Mouse (Mus musculus): Measurements from ENCODE around the gene Ankrd63.

The Ankrd63 gene

DNA sequence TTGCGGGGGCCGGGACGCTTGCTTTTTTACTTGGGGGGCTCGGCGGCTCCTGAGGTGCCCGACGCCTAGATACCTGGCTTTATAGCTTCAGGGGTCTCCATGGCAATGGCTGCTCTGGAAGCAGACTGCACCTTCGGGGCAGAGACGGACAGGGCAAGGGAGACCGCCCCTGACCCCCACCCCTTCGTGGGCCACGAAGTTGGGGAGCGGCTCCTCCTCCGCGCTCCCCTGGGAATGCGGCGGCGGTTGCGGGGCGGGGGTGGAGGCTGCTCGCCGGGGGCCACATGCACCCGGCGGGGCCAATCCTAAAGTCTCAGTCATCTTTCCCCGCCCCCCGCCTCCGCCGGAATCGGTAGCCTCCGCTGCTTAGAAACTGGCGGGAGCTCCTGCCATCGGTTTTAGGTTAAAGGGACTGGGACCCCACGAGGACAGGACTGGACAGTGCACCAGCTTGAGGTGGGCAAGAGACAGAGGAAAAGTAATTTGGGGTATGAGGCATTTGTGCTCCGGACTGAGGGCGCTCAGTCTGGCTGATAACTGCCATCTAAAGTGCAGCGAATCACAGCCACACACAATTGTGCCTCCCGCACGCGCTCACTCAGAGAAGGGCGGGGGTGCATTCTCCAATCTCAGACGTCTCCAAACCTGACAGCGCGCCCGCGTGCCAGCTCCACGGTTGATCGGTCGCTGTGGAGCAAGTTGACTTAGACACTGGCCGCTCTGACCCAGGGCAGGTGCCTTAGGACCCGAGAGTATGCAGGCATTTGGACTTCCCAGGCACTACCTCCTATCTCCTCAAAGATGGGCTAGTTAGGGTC lies at the start of gene Ankrd63:
TSS of gene Ankrd63 (minus strand) at position 51 of the 818 bp plus-strand sequence.
- DNase-seq, result no peak

DNA sequence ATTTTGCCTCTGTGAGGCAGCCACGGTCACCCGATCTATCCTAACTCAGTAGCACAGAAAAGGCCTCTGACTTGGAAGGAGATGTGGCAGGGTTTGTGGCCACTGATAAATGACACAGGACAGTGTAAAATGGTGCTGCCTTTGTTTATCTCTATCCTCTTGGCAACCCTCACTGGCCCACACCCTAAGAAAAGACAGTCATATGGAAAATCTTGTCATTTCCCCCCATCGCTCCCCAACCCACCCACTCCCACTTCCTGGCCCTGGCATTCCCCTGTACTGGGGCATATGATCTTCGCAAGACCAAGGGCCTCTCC lies 49.0 kb upstream of the Ankrd63 start:
- DNase-seq, result no peak

DNA sequence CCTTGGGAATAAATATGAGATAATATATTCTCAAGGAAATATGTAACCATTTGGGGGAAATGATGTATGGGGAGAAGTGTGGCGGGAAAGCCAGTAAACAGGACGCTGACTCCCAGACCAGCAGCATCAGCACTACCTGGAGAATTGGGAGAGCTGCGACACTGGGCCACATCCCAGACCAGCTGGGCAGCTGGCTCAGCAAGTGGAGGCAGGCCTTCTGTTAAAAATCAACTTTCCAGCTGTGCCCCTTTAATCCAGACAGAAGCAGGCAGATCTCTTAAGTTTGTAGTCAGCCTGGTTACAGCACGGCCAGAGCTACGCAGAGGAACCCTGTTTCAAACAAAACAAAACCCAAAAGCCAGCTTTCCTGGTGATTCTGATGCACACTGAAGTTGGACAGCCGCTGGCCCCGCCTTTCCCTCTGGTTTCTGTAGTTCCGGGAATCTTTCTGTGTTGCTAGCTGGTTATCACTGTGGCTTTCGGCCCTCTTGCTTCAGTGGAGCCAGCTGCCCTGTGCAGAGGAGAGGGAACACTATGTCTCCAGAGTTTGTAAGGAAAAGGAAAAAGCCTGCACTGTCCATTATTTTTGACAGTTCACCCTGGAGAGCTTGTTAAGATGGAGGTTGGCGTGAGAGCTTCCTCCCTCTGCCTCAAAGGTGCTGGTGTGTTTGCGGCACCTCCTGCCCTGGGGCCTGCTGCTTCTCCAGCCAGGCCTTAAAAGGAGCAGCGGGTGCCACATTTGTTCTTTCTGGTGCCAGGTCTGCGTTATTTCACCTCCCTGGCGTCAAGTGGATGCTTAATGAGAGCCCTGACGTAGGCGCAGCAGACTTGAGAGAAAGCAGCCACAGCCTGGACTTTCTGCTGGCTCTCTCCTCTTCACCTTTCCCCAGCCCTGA lies 48.4 kb upstream of the Ankrd63 start:
- DNase-seq, result peak; percentile 47

DNA sequence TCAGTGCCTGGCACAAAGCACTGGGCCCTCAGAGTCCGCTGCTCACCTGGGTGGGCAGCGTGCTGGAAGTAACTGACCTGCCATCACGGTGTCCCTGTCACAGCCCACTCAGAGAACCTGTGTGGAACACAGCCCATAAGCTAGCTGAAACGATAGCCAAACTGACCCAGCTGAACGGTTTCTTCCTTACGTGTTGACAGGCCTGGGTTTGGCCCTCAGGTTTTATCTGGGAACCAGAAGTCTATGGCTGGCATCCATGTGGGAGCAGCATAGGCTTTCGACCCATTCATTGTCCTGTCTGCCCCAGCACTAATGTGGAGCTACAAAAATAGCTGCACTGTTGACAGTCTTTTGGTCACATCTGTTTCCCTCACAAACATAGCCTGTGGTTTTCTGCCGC lies 46.7 kb upstream of the Ankrd63 start:
- no peak for DNase-seq

DNA sequence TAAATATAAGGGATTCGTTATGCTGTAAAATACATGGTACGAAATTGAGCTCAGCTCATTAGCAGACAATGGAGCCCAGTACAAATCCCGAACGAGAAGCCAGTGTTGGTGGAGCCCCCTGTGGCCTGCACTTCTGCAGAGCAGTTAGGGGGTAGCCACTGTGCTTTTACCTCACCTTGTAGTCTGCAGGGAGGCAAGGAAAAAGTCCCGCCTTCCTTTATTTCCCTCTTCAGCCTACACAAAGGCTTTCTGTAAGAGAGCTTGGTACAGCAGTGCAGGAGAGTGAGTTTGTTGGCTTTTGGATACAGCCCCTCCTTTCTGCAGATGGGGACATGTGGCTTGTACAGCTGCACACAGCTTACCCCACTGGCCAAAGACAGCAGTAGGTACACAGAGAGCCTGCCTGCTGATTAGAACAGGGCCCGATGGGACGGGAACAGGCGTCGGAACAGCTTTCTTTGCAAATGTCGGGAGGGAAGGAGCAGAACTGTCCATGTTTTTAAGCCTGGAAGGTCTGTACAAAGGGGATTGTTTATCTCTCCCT lies 45.6 kb upstream of the Ankrd63 start:
- no peak for DNase-seq

DNA sequence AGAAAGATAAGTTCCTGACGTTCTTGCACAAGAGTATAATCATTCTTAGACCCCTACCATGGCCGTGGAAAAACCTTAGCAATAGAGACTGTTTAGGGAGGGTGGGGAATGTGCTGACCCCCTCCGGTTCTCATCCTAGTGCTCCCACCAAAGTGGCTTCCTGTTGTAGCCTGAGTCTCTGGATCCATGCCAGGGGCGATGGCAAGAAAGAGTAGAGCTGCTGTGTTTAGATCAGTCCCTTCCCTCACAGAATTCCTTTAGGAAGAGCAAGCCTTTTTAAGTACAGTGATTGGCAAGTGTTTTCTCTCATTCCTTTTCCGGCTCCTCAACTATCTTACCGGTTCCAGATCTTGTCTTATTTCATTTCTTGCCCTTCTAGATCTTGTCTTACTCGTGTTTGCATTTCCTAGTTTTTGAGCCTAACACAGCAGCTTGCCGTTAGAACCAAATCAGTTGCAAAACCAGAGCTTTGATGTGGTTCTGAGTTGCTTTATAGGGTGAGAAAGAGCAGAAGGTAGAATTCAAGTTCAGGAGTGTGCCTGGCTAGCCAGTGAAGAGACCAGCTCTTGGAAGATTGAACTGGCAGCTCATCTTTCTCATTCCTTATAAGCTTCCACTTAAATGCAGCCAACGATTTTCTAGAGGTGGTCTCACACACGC lies 43.7 kb upstream of the Ankrd63 start:
- peak; percentile 71 for DNase-seq

DNA sequence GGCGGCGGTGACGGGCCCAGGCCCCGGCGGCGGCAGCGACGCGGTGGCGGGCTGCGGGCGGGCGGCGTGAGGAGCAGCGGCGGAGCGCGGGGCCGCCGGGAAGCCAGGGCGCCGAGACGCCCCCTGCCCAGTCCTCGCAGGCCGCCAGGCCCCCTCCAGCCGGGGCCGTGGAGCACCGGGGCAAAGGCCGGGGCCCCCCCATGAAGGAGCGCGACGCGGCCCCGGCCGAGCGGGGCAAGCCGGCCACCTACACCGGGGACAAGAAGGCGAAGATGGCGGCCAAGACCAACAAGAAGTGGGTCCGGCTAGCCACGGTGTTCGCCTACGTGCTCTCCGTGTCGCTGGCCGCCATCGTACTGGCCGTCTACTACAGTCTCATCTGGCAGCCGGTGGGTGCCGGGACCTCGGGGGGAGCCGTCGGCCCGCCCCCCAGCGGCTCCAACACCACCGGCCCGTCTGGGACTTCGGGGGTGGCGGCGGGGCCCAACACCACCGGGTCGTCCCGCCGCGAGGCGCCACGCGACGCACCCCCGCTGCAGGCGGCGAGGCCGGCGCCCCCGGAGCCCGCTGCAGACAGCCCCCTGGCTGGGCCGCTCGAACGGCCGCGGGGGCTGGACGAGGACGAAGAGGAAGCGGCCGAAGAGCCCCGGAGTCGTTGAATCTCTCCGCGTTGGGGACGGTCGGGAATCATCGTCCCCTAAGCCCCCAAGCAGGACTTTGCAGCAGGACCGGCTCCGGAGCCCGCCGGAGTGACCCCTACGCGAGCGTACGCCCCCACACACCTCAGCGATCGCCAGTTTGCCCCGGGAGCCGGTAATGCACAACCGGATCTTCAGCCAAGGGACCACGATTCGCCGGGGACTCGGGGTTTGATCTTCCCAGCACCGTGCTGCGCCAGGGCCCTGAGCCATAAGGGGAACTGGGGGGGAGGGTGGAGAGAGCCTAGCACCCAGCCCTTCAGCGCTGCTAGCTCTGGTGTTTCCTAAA lies 42.4 kb upstream of the Ankrd63 start:
- peak; percentile 34 for DNase-seq

DNA sequence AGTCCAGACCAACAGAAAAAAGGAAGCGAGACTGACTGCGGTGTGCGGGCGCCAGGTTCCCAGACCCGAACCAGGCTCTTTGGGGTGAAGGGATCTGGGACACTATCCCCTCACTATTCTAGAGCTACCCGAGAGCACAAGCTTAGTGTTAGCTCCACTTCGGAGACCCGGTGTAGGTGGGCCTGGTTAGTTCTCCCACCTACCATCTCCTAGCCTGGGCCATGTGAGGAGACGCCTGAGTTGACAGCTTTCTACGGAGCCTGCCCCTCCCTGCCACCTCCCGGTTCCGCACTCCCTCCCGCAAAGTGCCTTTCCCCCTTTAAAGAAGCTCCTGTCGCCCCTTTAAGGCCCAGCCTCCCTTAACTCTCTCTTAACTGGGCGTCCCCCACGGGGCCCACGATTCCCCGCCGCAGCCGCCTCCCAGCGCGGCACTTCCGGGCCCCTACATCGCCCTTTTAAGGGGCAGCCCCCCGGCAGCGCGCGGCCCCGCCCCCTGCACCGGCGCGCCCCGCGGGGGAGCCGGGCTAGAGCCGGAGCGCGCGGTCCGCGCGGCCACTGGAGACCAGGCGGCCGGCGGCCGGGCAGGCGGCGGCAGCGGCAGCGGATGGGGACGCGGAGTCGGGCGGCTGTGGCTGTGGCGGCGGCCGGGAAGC lies 41.6 kb upstream of the Ankrd63 start, which contains the start of gene Inafm2:
TSS of gene Inafm2 (plus strand) at position 527 of the 653 bp plus-strand sequence.
- DNase-seq, result peak; percentile 92

DNA sequence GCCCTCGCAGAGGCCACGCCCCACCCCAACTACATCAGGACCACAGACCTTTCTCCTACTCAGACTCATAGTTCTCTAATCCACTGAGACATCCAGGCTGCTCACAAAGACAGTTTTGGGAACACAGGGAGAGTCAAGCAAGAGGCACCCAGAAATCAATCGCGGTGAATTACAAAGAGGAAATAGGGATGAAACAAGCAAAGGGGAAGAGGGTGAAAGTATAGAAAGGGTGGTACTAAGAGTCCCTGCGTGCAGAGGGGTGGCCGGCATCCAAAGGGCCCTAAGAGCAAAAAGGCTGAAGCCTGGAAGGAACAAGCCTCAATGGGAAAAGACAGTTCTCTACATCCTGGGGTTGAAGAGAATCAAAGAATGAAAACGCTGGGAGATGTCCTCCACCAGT lies 40.9 kb upstream of the Ankrd63 start:
- no peak for DNase-seq

DNA sequence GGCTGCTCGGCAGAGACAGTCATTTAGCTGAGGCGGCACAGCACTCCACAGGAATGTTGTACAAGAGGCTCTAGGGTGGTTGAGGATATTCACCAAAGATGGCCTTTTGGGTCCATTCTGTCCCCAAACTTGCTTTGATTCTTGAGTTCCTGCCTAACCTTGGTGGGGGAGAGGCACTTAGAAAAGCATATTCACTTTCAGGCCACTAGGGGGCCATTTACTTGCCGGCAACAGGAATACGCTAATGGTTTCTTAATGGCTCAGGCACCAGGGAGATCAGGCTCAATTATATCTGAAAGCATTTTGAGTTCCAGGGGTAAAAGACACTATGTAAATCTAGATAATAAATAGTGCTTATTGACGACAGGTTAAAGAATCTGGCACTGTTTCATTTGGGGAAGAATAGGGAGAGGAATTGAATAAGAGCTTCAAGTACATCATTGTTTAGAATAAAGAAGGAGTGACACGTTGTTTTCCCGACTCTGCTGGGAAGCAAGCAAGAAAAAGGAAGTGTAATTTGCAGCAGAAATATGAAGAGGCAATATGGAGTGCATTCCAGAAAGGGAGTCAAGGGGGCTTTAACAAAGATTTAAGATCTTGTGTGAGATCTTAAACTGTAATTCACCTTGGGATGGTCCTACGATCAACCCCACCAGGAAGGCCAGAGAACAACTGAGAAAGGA lies 39.6 kb upstream of the Ankrd63 start:
- DNase-seq, result peak; percentile 79

DNA sequence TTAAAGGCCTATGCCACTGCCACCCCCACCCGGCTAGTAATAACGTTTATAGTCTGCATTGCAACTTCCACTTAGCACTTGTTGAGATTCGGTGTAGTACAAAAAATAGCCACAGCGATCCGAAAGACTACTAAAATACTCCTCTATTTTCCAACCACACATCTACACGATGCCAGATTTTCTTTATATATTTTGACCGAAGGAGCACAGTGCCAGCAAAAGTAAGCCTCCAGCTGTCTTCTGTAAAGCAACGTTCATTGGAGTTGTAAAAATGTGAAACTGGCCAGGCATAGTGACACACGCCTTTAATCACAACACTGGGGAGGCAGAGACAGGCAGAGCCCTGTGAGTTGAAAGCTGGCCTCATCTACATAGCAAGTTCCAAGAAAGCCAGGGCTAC lies 37.4 kb upstream of the Ankrd63 start:
- no peak for DNase-seq

DNA sequence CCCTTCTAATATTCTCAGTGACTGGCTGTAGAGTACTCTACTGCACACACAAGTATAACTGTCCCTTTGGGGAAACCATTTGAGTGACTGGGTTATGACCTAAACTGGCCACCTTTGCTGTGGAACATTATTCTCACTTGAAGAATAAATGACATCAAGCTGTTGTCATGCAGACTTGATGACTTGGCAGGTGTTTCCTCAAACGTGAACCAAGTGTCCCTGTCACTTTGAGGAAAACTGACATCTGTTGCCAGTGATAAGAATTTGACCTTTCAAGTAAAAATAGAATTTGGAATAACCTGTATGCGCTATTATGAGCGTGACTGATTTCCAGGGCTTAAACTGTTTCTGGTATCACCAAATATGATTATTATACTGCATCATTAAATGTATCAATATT lies 36.6 kb upstream of the Ankrd63 start:
- no peak for DNase-seq

DNA sequence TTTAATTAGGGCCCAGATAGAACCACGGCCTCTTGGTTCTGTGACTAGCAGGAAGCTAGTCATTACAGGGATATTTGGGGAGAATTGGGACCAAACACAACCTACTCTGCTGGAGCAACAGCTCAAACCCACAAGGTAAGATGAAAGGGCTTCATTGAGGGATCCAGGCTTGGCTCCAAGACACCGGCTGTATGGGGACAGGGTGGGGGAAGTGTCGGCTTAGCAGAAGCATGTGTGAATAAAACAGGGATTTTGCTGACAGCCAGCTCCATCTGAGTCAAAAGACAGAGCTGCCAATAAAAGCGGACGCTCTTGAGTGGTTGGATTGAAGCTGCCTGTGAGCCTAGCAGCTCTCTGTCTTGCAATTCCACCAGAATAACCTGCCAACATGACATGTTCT lies 29.6 kb upstream of the Ankrd63 start:
- DNase-seq, result no peak

DNA sequence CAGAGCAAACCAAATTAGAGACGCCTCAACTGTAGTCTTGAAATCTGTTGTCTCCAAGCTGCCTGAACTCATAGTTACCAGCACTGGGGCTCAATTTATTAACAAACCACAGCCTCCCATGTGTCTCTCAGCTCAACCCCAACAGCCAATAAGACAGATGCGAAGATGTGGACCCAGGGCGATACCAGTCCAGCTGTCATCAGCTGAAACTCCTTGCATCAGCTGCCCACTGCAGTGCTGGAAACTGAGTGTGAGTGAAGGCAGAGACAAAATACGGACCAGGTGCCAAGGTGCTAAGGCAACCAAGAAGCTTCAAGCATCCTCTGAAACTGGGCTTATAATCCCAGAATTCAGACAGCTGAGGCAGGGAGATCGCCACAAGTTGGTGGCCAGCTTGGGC lies 28.2 kb upstream of the Ankrd63 start:
- no peak for DNase-seq

DNA sequence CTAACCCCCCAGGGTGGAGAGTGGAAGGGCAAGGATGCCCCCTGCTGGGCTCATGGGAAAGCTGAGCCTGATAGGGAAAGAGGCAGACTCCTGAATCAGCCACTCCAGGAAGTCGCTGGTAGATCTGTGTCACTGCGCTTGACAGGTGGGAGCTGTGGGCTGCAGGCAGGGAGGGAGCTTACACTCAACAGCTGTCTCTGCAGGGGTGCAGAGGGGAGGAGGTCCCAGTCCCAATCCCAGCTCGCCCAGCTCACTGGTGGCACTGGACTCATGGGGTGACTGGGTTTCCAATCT lies 26.8 kb upstream of the Ankrd63 start:
- peak; percentile 89 for DNase-seq

DNA sequence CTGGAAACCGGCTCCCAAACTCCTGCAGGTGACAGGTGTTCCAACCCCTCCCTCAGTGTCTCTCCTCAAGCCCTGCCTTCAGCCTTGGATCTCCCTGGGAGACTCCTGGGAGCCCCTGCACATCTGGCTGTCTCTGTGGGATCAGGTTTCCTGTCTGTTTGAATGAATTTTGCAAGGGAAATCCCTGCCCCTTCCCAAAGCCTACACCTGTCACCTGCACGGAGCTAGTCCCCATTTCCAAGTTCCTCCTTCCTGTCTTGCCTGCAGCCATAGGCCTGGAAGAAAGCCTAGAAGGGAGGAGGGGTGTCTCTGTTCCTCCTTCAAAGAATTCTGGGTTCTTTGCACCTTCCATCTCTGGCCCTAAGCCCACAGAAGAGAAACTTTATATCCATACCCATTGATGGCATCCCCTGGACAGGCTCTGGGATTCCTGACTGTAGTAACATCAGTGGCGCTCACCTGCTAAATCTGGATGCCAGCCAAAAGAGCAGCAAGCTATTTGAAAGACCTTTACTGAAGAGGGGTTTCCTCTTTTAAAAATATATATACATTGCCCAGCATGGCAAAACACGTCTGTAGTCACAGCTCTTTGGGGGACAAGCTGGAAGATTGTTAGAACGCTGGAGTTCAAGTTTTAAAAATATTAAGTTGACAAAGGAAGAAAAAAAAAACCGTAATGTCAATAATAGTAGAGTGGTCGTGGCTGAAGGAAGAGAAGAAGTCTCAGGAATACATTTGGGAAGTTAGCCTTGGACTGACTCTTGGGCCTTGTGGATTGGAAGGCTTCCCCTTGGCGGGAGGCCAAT lies 26.3 kb upstream of the Ankrd63 start:
- DNase-seq, result no peak

DNA sequence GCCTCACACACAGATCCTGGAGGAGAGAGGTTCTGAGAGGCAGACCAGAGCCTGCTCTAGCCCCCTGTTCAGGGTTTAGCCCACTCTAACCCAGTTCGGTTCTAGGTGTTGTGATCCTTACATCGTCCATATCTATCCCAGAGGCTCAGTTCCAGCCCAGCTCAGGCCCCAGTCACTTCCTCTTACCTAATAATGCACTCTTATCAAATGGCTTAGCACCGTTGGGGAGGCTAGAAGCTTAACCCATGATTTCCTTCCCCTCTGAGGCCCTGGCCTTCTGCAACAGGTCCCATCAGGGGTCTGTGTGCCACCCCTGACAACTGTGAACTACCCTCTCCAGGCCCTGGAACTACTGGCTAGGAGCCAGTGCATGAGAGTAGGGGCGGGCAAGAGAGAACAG lies 25.4 kb upstream of the Ankrd63 start:
- DNase-seq, result peak; percentile 37

DNA sequence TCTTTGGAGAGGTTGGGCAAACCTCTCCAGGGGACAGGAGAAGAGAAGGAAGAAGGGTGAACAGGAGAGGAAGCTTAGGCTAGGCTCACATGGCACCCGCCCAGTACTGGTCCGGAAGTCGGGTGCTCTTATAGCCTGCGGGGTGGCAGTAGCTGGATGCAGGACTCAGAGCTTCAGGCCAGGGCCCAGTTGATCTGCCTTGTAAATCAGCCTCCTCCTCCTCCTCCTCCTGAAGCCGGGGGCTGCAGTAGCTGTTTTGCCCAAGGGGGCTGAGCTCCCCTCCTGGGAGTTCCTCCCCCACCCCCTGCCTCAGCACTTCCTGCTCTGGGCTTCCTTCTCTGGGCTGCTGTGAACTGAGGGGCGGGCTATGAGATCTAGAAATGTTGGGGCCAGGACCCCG lies 24.6 kb upstream of the Ankrd63 start, which contains the start of gene Plcb2:
TSS of gene Plcb2 (minus strand) at position 102 of the 400 bp plus-strand sequence.
- DNase-seq, result peak; percentile 59

DNA sequence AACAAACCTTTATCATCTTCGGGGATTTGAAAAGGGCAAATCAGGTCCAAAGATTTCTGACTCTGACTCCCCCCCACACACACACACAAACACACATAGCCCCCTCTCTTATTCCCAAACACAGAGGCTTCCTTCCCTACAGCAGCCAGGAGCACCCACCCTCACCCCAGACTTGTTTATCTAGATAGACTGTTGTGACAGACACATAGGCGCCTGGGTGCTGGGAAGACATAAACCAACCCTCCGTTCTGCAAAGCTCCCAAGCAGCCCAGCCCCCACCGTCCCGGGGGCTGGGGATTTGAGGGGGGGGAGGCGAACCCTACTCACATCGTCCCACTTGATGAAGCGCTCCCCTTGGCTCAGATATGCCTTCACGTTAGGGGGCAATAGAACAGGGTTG lies 24.1 kb upstream of the Ankrd63 start:
- peak; percentile 49 for DNase-seq

DNA sequence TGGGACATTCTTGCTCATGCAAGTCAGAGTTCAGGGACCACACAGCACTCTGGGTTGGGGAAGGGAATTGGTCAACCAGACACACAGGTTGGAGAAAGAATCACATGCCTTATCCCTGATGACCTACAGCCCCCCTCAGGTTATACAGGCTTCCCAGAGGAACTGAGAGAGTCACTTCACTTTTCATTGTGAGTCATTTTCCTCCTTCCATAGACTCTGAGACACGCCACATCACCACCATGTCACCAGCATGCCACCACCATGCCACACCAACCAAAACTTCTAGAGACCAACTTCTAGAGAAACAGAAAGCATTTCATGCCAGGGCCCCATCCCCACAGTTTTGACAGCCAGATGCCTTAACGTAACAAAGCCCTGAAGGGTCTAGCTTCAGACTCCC lies 23.1 kb upstream of the Ankrd63 start:
- no peak for DNase-seq

All from lung, postnatal 36 days (tissue).